Mouse (Mus musculus): ENCODE measurements around the gene Pprc1. TPM values are rescaled to one million over a fixed set of nuclear protein-coding genes. Genes with fewer than 3 reads are reported as not detected.

The Pprc1 gene
- total and polyA plus RNA-seq, 3 experiments, result 27.8 to 135 (median 39.3) TPM

DNA sequence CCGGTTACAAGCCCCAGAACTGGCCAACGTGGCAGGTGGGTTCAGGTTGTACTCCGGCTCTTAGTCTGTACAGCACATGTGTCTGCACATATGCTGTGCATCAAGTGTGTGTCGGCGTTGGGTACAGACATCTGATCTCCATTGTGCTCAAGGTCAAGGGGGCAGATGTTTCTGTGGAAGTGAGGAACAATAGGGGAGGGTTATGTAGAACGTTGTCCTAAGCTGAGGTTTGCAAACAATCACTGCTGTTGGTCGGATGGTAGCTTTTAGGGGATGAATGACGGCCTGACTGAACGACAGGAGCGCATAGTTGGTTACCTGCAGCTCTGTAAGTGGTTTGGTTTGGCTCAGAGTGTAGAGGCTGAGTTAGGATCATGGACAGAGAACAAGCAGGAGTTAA lies 23.4 kb downstream of the Pprc1 start:
- Histone ChIP-seq H3K9me3 (replicated peaks; ENCODE audit: insufficient read depth, low read length) (no peaks in the 10 kb centered on the region), H3K79me2 (ENCODE audit: control insufficient read depth, insufficient read depth, low read length, poor library complexity) (peaks cover 17% of the 10 kb centered on the region; the same call in 1 of the 2 replicates), H3K4me3 (ENCODE audit: control insufficient read depth in 1 of 2, insufficient read depth in 1 of 2, low read depth in 2 of 2, low read length in 2 of 2) (no peak overlapping the region), H3K9ac (ENCODE audit: control insufficient read depth, low read depth, low read length, poor library complexity, severe bottlenecking) (no peak overlapping the region), H3K27ac (ENCODE audit: control insufficient read depth, low read depth, low read length) (no peak overlapping the region), H3K4me1 (ENCODE audit: control insufficient read depth in 1 of 2, insufficient read depth in 2 of 2, low read length in 2 of 2) (no peaks in the 10 kb centered on the region), H3K36me3 (ENCODE audit: control insufficient read depth in 1 of 2, insufficient read depth in 2 of 2, low read length in 2 of 2) (peaks cover 0 to 43% of the 10 kb centered on the region in 2 experiments; a peak in 2 of 4 replicates), H3K27me3 (ENCODE audit: control insufficient read depth in 1 of 2, insufficient read depth in 2 of 2, low read length in 2 of 2) (no peaks in the 10 kb centered on the region)
- no peak for DNase-seq (ENCODE audit: low read depth, low spot score)
- no peak for TF ChIP-seq POLR2AphosphoS5 (IDR thresholded peaks at IDR 0.05; ENCODE audit: borderline replicate concordance, low read depth, low read length)
- TF ChIP-seq MYC (IDR thresholded peaks at IDR 0.05; ENCODE audit: low read depth, low read length), result no peak
- no peak for TF ChIP-seq MXI1 (IDR thresholded peaks at IDR 0.05; ENCODE audit: low read depth, low read length)
- no peak for TF ChIP-seq NELFE (IDR thresholded peaks at IDR 0.05; ENCODE audit: low read depth, low read length)
- no peak for TF ChIP-seq SIN3A (IDR thresholded peaks at IDR 0.05; ENCODE audit: low read length)
- TF ChIP-seq NRF1 (IDR thresholded peaks at IDR 0.05; ENCODE audit: insufficient read depth, low read depth, low read length, poor library complexity, severe bottlenecking), result no peak
- TF ChIP-seq USF1 (IDR thresholded peaks at IDR 0.05; ENCODE audit: low read depth, low read length), result no peak

GRCm38 (mm10) chr19:46073285-46073684 lies 28.6 kb downstream of the Pprc1 start:
- Histone ChIP-seq H3K9ac (ENCODE audit: control insufficient read depth, low read depth, low read length, poor library complexity, severe bottlenecking) (no peak overlapping the region), H3K79me2 (ENCODE audit: control insufficient read depth, insufficient read depth, low read length, poor library complexity) (peaks cover 25% of the 10 kb centered on the region), H3K36me3 (ENCODE audit: control insufficient read depth in 1 of 2, insufficient read depth in 2 of 2, low read length in 2 of 2) (peaks cover 8 to 15% of the 10 kb centered on the region in 2 experiments), H3K9me3 (replicated peaks; ENCODE audit: insufficient read depth, low read length) (no peaks in the 10 kb centered on the region), H3K4me1 (ENCODE audit: control insufficient read depth in 1 of 2, insufficient read depth in 2 of 2, low read length in 2 of 2) (peaks cover 2 to 10% of the 10 kb centered on the region in 2 experiments; a peak in 3 of 4 replicates), H3K4me3 (ENCODE audit: control insufficient read depth in 1 of 2, insufficient read depth in 1 of 2, low read depth in 2 of 2, low read length in 2 of 2) (no peak overlapping the region), H3K27me3 (ENCODE audit: control insufficient read depth in 1 of 2, insufficient read depth in 2 of 2, low read length in 2 of 2) (no peaks in the 10 kb centered on the region), H3K27ac (ENCODE audit: control insufficient read depth, low read depth, low read length) (no peak overlapping the region)
- no peak for DNase-seq (ENCODE audit: low read depth, low spot score)
- TF ChIP-seq MAZ (IDR thresholded peaks at IDR 0.05; ENCODE audit: low read depth, low read length), result no peak
- peak in 1 of 2 experiments; percentile 35; a peak in 1 of 4 replicates for TF ChIP-seq POLR2A (IDR thresholded peaks at IDR 0.05; ENCODE audit: control insufficient read depth in 1 of 2, insufficient read depth in 1 of 2, low read depth in 1 of 2, low read length in 2 of 2, poor library complexity in 1 of 2)

DNA sequence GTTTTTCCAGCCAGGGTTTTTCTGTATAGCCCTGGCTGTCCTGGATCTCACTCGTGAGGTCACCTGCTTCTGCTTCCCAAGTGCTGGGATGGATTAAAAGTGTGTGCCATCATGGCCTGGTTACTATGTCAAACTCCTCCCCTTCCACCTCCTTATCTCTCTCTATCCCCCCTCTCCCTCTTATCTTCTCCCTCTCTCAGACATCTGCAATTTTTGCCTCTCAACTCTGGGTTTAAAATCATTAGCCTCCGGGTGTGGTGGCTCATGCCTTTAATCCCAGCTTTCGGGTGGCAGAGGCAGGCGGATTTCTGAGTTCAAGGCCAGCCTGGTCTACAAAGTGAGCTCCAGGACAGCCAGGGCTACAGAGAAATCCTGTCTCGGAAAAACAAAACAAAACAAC lies 29.6 kb downstream of the Pprc1 start:
- H3K36me3 ChIP-seq (ENCODE audit: control insufficient read depth in 1 of 2, insufficient read depth in 2 of 2, low read length in 2 of 2), result peaks cover 12 to 16% of the 10 kb centered on the region in 2 experiments
- TF ChIP-seq RCOR1 (IDR thresholded peaks at IDR 0.05; ENCODE audit: low read depth, low read length) (no peak), ELF1 (IDR thresholded peaks at IDR 0.05; ENCODE audit: low read depth, low read length) (no peak), USF1 (IDR thresholded peaks at IDR 0.05; ENCODE audit: low read depth, low read length) (no peak), TCF12 (IDR thresholded peaks at IDR 0.05; ENCODE audit: low read depth, low read length) (no peak), KAT2A (conservative IDR thresholded peaks at IDR 0.05; ENCODE audit: low read depth, low read length) (no peak), CHD2 (IDR thresholded peaks at IDR 0.05; ENCODE audit: low read length) (no peak), ZNF384 (IDR thresholded peaks at IDR 0.05; ENCODE audit: low read depth, low read length) (no peak), EP300 (IDR thresholded peaks at IDR 0.05; ENCODE audit: low read depth in 1 of 2, low read length in 2 of 2) (0 out of 4 replicates have a peak, but pooled peaks of 1 of the 2 experiments have one; percentile 13), E2F4 (IDR thresholded peaks at IDR 0.05; ENCODE audit: borderline replicate concordance, low read depth, low read length) (no peak), MYC (IDR thresholded peaks at IDR 0.05; ENCODE audit: low read depth, low read length) (no peak), MAZ (IDR thresholded peaks at IDR 0.05; ENCODE audit: low read depth, low read length) (no peak), POLR2AphosphoS5 (IDR thresholded peaks at IDR 0.05; ENCODE audit: borderline replicate concordance, low read depth, low read length) (no peak), NRF1 (IDR thresholded peaks at IDR 0.05; ENCODE audit: insufficient read depth, low read depth, low read length, poor library complexity, severe bottlenecking) (no peak), TAL1 (IDR thresholded peaks at IDR 0.05; ENCODE audit: low read length) (0 out of 2 replicates have a peak, but pooled peaks have one; percentile 14), SIN3A (IDR thresholded peaks at IDR 0.05; ENCODE audit: low read length) (no peak), GABPA (IDR thresholded peaks at IDR 0.05; ENCODE audit: low read depth, low read length) (no peak), TBP (IDR thresholded peaks at IDR 0.05; ENCODE audit: low read depth, low read length) (peak; percentile 49; the same call in 1 of the 2 replicates), HCFC1 (IDR thresholded peaks at IDR 0.05; ENCODE audit: low read depth, low read length) (no peak), SMC3 (IDR thresholded peaks at IDR 0.05; ENCODE audit: low read depth, low read length) (no peak), MAX (IDR thresholded peaks at IDR 0.05; ENCODE audit: low read length) (no peak), CTCF (IDR thresholded peaks at IDR 0.05 in 2 of 3, conservative IDR thresholded peaks at IDR 0.05 in 1 of 3; ENCODE audit: control insufficient read depth in 1 of 3, insufficient read depth in 1 of 3, low read depth in 2 of 3, low read length in 3 of 3, poor library complexity in 1 of 3, severe bottlenecking in 1 of 3) (no peak), POLR2AphosphoS2 (IDR thresholded peaks at IDR 0.05; ENCODE audit: low read length) (no peak), GATA1 (IDR thresholded peaks at IDR 0.05; ENCODE audit: low read depth, low read length) (peak; percentile 28; the same call in 1 of the 2 replicates)

More for the DNA sequence above, 29.6 kb downstream of the Pprc1 start:
- Histone ChIP-seq H3K4me3 (ENCODE audit: control insufficient read depth in 1 of 2, insufficient read depth in 1 of 2, low read depth in 2 of 2, low read length in 2 of 2) (no peak overlapping the region), H3K27me3 (ENCODE audit: control insufficient read depth in 1 of 2, insufficient read depth in 2 of 2, low read length in 2 of 2) (no peaks in the 10 kb centered on the region), H3K9me3 (replicated peaks; ENCODE audit: insufficient read depth, low read length) (no peaks in the 10 kb centered on the region), H3K9ac (ENCODE audit: control insufficient read depth, low read depth, low read length, poor library complexity, severe bottlenecking) (no peak overlapping the region), H3K79me2 (ENCODE audit: control insufficient read depth, insufficient read depth, low read length, poor library complexity) (peaks cover 34% of the 10 kb centered on the region), H3K4me1 (ENCODE audit: control insufficient read depth in 1 of 2, insufficient read depth in 2 of 2, low read length in 2 of 2) (peaks cover 2 to 10% of the 10 kb centered on the region in 2 experiments; a peak in 3 of 4 replicates), H3K27ac (ENCODE audit: control insufficient read depth, low read depth, low read length) (peak overlapping the region; percentile 2; the same call in 1 of the 2 replicates)
- DNase-seq (ENCODE audit: low read depth, low spot score), result peak; percentile 63
